Comparison of ENCODE assay signal across 13 mouse cellular contexts in genomic region chr12:117809327-117810017, GRCm38 (mm10). TPM values are rescaled to one million over a fixed set of nuclear protein-coding genes. Genes with fewer than 3 reads are reported as not detected.
DNase-seq lines count a peak whose midpoint lies in the region; ATAC-seq and TF ChIP-seq lines count a peak whose summit lies in the region.
"Had no signal": no experiment of that assay in that cellular context is flagged by ENCODE, and none has a peak within 500 bp of the region (broad histone marks: within the 10 kb centered on the region; RNA-seq: fewer than 3 reads in every experiment).

No protein-coding gene starts in this region.

- H3K4me1 ChIP-seq in forebrain, postnatal 0 days (ENCODE audit: insufficient read depth) = peaks cover 7% of the 10 kb centered on the region; the same call in 1 of the 2 replicates
- H3K4me1 ChIP-seq in midbrain, embryonic 11.5 days (ENCODE audit: control insufficient read depth, insufficient read depth, low read length) = peaks cover 36% of the 10 kb centered on the region
- H3K4me1 ChIP-seq in neural tube, embryonic 15.5 days = peaks cover 50% of the 10 kb centered on the region
- H3K4me1 ChIP-seq: heart, embryonic 12.5 days had no signal

- ATAC-seq in forebrain, postnatal 0 days = peak; percentile 23; the same call in 1 of the 2 replicates
- peak; percentile 40 for ATAC-seq in midbrain, embryonic 11.5 days (ENCODE audit: low FRiP score)
- peak; percentile 19; the same call in 1 of the 2 replicates for ATAC-seq in neural tube, embryonic 15.5 days (ENCODE audit: low FRiP score)
- ATAC-seq: liver, embryonic 12.5 days had no signal

- H3K9ac ChIP-seq in forebrain, postnatal 0 days = no peak overlapping the region
- H3K9ac ChIP-seq in midbrain, embryonic 11.5 days (ENCODE audit: low read length) = no peak overlapping the region
- H3K9ac ChIP-seq in neural tube, embryonic 15.5 days (replicated peaks) = no peak overlapping the region
- H3K9ac ChIP-seq: heart, embryonic 12.5 days; liver, embryonic 12.5 days had no signal

- 21% methylated on average over 10 of the region's 10 CpGs for WGBS in forebrain, postnatal 0 days
- 53% methylated on average over 10 of the region's 10 CpGs for whole genome bisulfite sequencing in midbrain, embryonic 11.5 days
- WGBS in neural tube, embryonic 15.5 days = 9% methylated on average over 10 of the region's 10 CpGs

- H3K27ac ChIP-seq in forebrain, postnatal 0 days (ENCODE audit: low read depth, low read length) = no peak overlapping the region
- no peak overlapping the region for H3K27ac ChIP-seq in midbrain, embryonic 11.5 days (ENCODE audit: low read depth, low read length)
- H3K27ac ChIP-seq in neural tube, embryonic 15.5 days (replicated peaks) = peak overlapping the region; percentile 24; the same call in 1 of the 2 replicates
- H3K27ac ChIP-seq: liver, embryonic 12.5 days had no signal

- no peaks in the 10 kb centered on the region for H3K36me3 ChIP-seq in forebrain, postnatal 0 days (ENCODE audit: insufficient read depth)
- H3K36me3 ChIP-seq in midbrain, embryonic 11.5 days (ENCODE audit: control insufficient read depth, insufficient read depth, low read length) = no peaks in the 10 kb centered on the region
- no peaks in the 10 kb centered on the region for H3K36me3 ChIP-seq in neural tube, embryonic 15.5 days
- H3K36me3 ChIP-seq: heart, embryonic 12.5 days; liver, embryonic 12.5 days had no signal

- peaks cover 18% of the 10 kb centered on the region for H3K27me3 ChIP-seq in forebrain, postnatal 0 days (ENCODE audit: insufficient read depth, low read length)
- 0 out of 2 replicates have a peak, but pooled peaks cover 3% of the 10 kb centered on the region for H3K27me3 ChIP-seq in midbrain, embryonic 11.5 days (ENCODE audit: control insufficient read depth, insufficient read depth, low read length)
- peaks cover 21% of the 10 kb centered on the region for H3K27me3 ChIP-seq in neural tube, embryonic 15.5 days (replicated peaks)

- DNase-seq in heart, adult 11 months = peak; percentile 64
- no peak for DNase-seq in heart, adult 18-20 months
- no peak for DNase-seq in forebrain, postnatal 0 days
- peak; percentile 87 for DNase-seq in midbrain, embryonic 11.5 days (ENCODE audit: low spot score, missing footprints)
- DNase-seq in adipocyte (ENCODE audit: low spot score) = no peak
- no peak for DNase-seq in frontal cortex, adult 2 months (ENCODE audit: extremely low spot score in 1 of 2, low spot score in 1 of 2)
- DNase-seq in spleen, adult 12 weeks (ENCODE audit: low spot score) = no peak
- DNase-seq: adrenal gland, postnatal 25 days; lung, postnatal 10 days; right cerebral cortex, postnatal 25 days had no signal

- H3K4me2 ChIP-seq in forebrain, postnatal 0 days (ENCODE audit: low read depth) = no peak overlapping the region
- no peak overlapping the region for H3K4me2 ChIP-seq in midbrain, embryonic 11.5 days
- peak overlapping the region; percentile 30 for H3K4me2 ChIP-seq in neural tube, embryonic 15.5 days
- H3K4me2 ChIP-seq: heart, embryonic 12.5 days had no signal

- TF ChIP-seq CTCF in forebrain, postnatal 0 days (IDR thresholded peaks at IDR 0.05; ENCODE audit: low read depth) = no peak

- H3K4me3 ChIP-seq in forebrain, postnatal 0 days (ENCODE audit: low read depth, low read length) = no peak overlapping the region
- H3K4me3 ChIP-seq in midbrain, embryonic 11.5 days (ENCODE audit: low read depth, low read length) = no peak overlapping the region
- no peak overlapping the region for H3K4me3 ChIP-seq in neural tube, embryonic 15.5 days (replicated peaks)
- H3K4me3 ChIP-seq: heart, embryonic 12.5 days; liver, embryonic 12.5 days had no signal

- no peaks in the 10 kb centered on the region for H3K9me3 ChIP-seq in forebrain, postnatal 0 days (ENCODE audit: low read length)
- H3K9me3 ChIP-seq in midbrain, embryonic 11.5 days (ENCODE audit: control insufficient read depth, low read length) = no peaks in the 10 kb centered on the region
- H3K9me3 ChIP-seq in neural tube, embryonic 15.5 days (replicated peaks) = no peaks in the 10 kb centered on the region
- H3K9me3 ChIP-seq: heart, embryonic 12.5 days; liver, embryonic 12.5 days had no signal

RNA-seq across cellular contexts. Expression of gene Cdca7l, which starts 5.4 kb away (rescaled TPM):
- under 1 TPM; 0.22 to 0.33 TPM for total RNA-seq in heart, adult 18-20 months (2021)
- 2.1 and 4.7 TPM in 2 replicates for total RNA-seq in forebrain, postnatal 0 days (2014; rRNA removed)
- polyA plus RNA-seq in forebrain, postnatal 0 days (2015; fragmentation: Nextera tagmentation; extraction: Ambion mirVana) = 2.7 and 4.2 TPM in 2 replicates
- 41.2 and 45.2 TPM in 2 replicates for polyA plus RNA-seq in midbrain, embryonic 11.5 days (2014; fragmentation: Nextera tagmentation; extraction: Ambion mirVana)
- polyA plus RNA-seq in neural tube, embryonic 15.5 days (2015; fragmentation: Nextera tagmentation; extraction: Ambion mirVana) = 4.3 and 12.7 TPM in 2 replicates
- polyA plus RNA-seq in frontal cortex, adult 2 months (2012; rRNA removed) = 7.1 and 7.2 TPM in 2 replicates

Comparison
In these comparisons a context has a peak if more than half of its experiments do, and no peak if none do; other contexts are left out.
1. DNase-seq: peak in heart, adult 11 months (single experiment) and midbrain, embryonic 11.5 days (single experiment); none in heart, adult 18-20 months (0 of 2), forebrain, postnatal 0 days (single experiment), adipocyte (single experiment), frontal cortex, adult 2 months (0 of 2) and spleen, adult 12 weeks (single experiment).
2. Peak in every context shown above with its lines, with median percentiles within 50 percentile points of each other: ATAC-seq.